Mouse (Mus musculus) C2C12 (cell line): Measurements from ENCODE around the gene Gpr35.

Experiments used
- CEBPB ChIP-seq: IDR thresholded peaks from one replicate; pipeline ENCODE4 v1.6.1; 2011; ENCODE audit warnings: low read depth, mild to moderate bottlenecking, control low read depth, moderate library complexity
- CTCF ChIP-seq: IDR thresholded peaks from one replicate; pipeline ENCODE4 v1.5.1; 2011; ENCODE audit not compliant: control insufficient read depth, insufficient read depth, insufficient read length

GRCm38 (mm10) chr1:92921496-92921895 is 29.2 kb upstream of the Gpr35 start:
- no peak for TF ChIP-seq CEBPB
- TF ChIP-seq CTCF = no peak
